Mouse (Mus musculus) testis, adult 2 months (tissue): ENCODE results near the gene Trpm8.

Source experiments
- CTCF ChIP-seq: fragments of 200-500 bp; IDR thresholded peaks from 2 replicates; pipeline ENCODE4 v1.5.1; 2012; ENCODE audit warnings: low read depth, mild to moderate bottlenecking, inconsistent platforms, low read length, moderate library complexity; ENCODE audit not compliant: control insufficient read depth, insufficient read depth, insufficient replicate concordance
- POLR2A ChIP-seq: fragments of 200-500 bp; IDR thresholded peaks from 2 replicates; pipeline ENCODE4 v1.6.1; 2012; ENCODE audit warnings: low read depth, mild to moderate bottlenecking, inconsistent platforms, low read length, moderate library complexity; ENCODE audit not compliant: control insufficient read depth

DNA sequence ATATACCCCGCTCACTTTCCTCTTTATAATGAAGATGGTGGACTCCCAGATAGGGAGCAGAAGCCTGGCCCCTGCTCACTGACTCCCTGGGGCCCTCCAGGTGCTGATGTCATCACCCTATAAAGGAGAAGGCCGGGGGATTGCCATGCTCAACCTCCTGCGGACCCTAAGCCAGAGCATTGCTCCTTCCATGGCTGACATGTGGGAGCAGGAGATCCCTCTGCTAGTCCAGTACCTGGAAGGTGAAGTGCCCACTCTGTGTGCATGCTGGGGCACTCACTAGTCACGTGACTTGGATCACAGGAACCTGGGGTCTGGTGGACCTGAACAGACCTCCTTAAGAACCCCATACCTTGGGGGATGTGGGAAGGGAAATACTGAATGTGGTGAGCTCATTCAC is 36.9 kb upstream of the Trpm8 start:
- TF ChIP-seq POLR2A (no peak), CTCF (no peak)
